Mouse (Mus musculus) regulatory T cell (primary cell): ENCODE data around the gene Fxyd5.

ENCODE experiments used
- in situ Hi-C: fragments of 300-600 bp; cut with MboI, MseI; formaldehyde crosslinking; loops from one replicate; pipeline ENCODE4 v1.15.1; 2025; ENCODE audit warnings: high pct_unique_total_duplicates

The Fxyd5 gene

GRCm38 (mm10) chr7:31041023-31041407 is 1.3 kb downstream of the Fxyd5 start:
- in situ Hi-C loops: loop anchor here (5.0 kb wide), 1 partner anchor 106 kb away; no protein-coding TSS in a partner anchor

- in situ Hi-C loops: loop anchor here (5.0 kb wide), 1 partner anchor 107 kb away; no protein-coding TSS in a partner anchor
Observed at GRCm38 (mm10) chr7:31040281-31041022, 1.8 kb downstream of the Fxyd5 start.

GRCm38 (mm10) chr7:31039011-31039410 is 3.3 kb downstream of the Fxyd5 start:
- in situ Hi-C loops: no loop called here

- in situ Hi-C loops: no loop called here
Observed at GRCm38 (mm10) chr7:31037675-31038074, 4.6 kb downstream of the Fxyd5 start.

- in situ Hi-C loops: no loop called here
Observed at GRCm38 (mm10) chr7:31036917-31037316, 5.4 kb downstream of the Fxyd5 start.

- in situ Hi-C loops: no loop called here
Observed at GRCm38 (mm10) chr7:31035291-31035690, 7.0 kb downstream of the Fxyd5 start.

DNA sequence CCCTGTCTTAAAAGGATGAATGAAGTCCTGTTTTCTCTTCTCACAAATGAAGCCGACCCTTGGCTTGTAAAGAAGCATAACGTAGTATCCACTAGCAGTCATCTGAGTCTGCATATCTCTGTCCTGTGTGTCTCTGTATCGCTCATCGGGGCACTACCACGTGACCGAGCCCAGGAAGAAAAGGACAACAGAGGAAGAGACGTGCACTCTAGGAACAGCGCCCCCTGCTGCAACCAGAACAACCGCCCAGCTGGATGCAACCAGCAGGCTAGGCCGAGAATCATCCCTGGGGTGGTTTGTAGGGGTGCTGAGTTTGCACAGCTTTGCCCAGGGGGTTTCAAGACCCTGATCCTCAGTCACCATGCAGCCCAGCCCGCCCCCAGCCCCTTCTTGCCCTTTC is 7.5 kb downstream of the Fxyd5 start:
- in situ Hi-C loops: no loop called here

GRCm38 (mm10) chr7:31033409-31034165 is 8.7 kb downstream of the Fxyd5 start:
- in situ Hi-C loops: no loop called here

DNA sequence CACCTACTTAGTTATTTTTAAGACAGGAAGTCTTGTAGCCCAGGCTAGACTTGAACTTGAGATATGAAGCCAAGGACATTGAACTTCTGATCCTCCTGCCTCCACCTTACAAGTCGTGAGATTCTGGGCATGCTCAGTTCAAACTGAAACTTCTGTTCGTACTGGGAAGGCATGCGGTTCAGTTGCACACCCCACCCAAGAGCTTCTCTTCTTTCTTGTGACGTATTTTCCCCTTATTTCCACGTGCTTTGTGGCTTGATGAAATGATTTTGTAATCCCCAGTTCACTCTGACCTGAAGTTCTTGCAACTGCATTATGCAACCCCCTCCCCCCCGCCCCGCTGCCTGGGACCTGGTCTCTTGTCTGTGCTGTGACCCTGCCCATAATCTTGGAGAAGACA is 10.6 kb downstream of the Fxyd5 start:
- in situ Hi-C loops: no loop called here

DNA sequence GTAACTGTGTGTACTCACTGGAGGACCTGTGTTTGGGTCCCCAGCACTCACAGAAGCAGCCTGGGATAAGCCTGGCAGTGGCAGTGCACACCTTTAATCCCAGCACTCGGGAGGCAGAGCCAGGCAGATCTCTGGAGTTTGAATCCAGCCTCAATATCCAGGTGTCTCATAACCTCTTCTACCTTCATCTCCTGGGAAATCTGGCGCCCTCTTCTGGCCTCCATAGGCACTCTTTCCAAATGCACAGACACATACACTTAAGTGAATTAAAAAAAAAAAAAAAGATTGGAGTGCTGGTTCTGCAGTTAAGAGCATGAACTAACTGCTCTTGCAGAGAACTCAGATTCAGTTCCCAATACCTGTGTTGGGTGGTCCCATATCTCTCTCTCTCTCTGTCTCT is 11.6 kb downstream of the Fxyd5 start:
- in situ Hi-C loops: no loop called here

DNA sequence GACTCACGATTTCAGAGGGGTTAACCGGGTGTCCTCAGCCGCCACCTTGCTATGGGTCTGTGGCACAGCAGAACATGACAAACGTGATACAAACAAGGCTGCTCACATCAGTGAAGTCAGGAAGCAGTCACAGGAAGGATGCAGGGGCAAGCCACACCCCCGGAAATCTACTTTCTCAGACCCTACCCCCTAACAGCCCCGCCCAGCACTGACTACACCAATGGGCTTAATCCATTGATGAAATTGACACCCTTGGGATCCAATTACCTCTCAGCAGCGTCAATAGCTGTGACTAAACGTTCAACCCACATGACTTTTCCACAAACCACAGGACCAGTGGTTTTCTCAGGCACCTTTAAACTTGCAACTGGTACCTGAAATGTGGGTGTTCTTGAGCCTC is 13.7 kb downstream of the Fxyd5 start:
- in situ Hi-C loops: no loop called here

DNA sequence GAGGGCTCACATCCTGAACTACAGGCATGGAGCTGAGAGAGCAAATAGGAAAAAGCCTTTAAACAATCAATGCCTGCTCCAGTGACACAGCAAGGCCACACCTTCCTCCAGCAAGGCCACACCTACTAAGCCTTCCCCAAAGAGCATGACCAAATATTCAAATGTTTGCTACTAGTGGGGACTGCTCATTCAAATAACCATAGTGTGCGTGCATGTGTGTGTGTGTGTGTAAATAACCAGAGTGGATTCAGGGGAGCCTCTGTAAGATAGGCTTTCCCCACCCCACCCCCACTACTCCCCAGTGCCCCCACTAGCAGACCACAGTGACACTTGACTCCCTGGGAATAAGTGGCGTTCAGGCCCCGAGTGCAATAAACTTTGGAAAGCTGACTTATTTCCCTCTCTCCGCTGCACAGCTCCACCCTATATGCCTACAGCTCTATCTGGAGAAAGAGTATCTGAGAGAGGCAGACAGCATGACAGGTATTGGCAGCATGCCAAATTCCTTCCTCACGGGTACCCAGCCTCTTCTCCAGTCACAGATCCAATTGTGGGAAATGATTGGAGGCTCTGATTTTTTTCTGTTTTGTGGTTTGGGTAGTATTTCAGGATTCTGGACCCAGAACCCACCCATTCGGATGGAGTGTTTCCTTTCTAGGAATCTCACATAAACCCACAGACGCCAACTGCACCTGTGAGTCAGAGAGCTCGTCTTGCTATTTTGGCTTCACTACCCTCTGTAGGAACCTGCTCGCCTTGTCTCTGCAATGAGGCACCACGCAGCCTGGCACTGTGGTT is 25.0 kb downstream of the Fxyd5 start:
- in situ Hi-C loops: no loop called here

DNA sequence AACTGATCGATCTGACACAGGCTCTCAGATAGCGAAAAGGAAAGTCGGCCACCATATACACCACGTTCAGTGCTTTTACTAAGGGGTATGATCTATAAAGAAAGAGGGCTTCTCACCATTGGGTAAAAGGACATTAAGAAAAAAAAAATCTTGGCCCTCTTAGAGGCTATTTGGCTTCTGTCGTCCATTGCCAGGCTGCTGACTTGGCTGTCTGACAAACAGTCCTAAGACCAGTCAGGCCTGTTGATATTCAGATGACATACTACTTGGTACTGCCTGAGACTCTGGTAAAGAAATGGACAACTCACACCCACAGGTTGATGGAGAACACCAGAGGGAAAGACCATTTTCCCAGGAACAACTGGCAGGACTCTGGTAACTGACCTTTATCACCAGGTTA is 29.3 kb downstream of the Fxyd5 start:
- in situ Hi-C loops: no loop called here

DNA sequence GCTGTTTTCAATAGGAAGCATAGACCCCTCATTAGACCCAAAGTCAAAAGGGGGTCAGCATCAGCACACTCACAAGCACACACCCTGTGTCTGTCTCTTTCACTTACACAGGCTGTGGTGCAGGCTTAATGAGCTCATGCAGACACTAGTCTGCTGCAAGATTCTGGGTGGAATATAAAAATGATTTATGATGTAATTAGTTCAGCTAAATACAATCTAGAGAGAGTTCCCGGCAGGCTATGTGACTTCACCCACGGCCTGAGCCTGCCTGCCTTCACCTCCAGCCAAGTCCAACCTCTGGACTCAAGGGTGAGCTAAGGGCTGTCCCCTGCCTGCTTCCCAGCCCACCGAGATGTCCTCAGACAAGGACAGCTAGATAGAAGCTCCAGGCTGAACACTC is 33.4 kb downstream of the Fxyd5 start:
- in situ Hi-C loops: no loop called here

DNA sequence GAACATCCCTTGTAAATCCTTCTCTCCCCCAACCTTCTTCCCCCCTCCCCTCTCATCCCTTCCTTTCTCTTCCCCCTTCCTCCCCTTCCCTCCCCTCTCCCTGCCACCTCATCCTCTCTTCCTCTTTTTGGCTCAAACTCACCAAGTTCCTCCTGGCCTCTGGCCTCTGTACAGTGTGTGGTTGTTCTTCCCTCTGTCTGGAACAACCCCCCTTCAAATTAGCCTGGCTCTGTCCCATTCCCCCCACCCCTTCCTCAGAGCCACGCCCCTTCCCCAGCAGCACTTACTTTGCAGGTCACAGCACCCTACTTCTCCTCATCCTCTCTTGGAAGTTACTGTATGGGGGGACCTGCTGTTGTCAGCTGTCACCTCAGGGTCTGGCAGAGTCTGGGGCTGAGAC is 34.1 kb downstream of the Fxyd5 start:
- in situ Hi-C loops: no loop called here

DNA sequence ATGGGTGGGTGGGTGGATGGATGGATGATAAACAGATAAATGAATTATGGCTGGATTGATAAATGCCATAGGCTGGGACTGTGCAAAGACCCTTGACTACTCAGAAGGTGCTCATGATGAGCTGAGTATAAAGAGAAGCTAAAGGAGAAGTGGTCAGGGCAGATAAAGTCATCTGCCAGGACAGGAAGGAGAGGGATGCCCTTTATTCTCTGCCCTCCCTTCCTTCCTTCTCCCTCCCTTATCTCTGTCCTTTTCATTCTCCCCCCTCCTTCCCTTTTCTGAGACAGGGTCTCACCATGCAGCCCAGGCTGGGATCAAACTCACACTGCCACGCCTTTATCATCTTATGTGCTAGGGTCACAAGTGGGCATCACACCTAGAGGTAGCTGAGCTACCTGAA is 34.5 kb downstream of the Fxyd5 start:
- in situ Hi-C loops: no loop called here

- in situ Hi-C loops: no loop called here
Observed at GRCm38 (mm10) chr7:31002650-31003049, 39.6 kb downstream of the Fxyd5 start.

GRCm38 (mm10) chr7:31000505-31001020 is 41.7 kb downstream of the Fxyd5 start:
- in situ Hi-C loops: no loop called here

GRCm38 (mm10) chr7:30996491-30996890 is 45.8 kb downstream of the Fxyd5 start:
- in situ Hi-C loops: no loop called here

- in situ Hi-C loops: no loop called here
Observed at GRCm38 (mm10) chr7:30993986-30994385, 48.3 kb downstream of the Fxyd5 start.

DNA sequence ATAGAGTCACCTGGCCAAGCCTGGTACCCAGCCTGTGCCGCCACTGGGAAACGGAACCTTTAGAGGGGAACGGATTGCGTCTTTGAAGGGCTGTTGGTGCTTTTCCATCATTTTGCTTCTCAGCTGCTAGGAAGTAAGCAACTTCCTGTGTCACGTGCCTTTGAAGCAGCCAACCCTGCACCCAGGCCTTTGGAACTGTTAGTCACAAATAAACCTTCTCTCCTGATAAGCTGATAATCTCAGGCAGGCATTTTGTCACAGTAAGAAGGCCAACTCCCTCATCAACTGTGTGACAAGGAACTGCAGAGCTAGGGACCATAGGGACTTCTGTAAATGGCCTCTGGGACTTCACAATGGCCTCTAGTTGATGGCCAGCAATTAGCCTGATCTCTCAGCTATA is 50.1 kb downstream of the Fxyd5 start:
- in situ Hi-C loops: no loop called here

DNA sequence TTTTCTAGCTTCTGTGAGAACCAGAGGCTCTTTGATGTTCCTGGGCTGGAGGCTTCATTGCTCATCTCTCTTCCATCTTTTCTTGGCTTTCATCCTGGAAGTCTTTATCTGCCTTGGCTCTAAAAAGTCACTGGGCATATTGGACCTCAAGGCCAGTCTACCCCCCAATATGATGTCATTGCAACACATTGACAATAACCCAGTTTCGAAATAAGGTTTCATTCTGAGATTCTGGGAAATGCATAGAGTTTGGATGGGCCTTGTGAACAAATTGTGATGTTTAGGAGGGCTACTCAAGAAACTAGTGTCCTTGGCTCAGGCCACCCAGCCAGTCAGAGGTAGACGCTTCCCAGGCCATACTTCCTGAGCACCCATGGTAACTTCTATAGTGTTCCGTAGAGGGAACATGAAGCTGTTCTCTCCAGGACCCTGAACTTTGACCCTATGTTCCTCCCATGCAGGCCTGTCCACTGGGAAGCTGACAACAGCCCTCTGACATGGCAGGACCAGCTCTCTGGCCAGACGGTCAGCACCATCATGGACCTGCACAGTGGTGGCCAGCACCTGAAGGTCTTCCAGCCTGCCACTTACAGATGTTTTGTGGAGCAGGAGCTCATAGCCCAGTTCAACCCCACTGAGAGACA is 53.6 kb downstream of the Fxyd5 start:
- in situ Hi-C loops: no loop called here
